Mouse (Mus musculus): ENCODE measurements around the gene Ap4s1. TPM values are rescaled to one million over a fixed set of nuclear protein-coding genes. Genes with fewer than 3 reads are reported as not detected.

Ap4s1 gene
- polyA plus RNA-seq, 1 experiment from 2014 or later, result 34.8 TPM

GRCm38 (mm10) chr12:51736807-51737206 is 46.0 kb downstream of the Ap4s1 start:
- WGBS, result 46% methylated on average over 1 of the region's 1 CpGs
- no peaks in the 10 kb centered on the region for H3K9me3 ChIP-seq
- H3K4me1 ChIP-seq, result peaks cover 25% of the 10 kb centered on the region
- no peaks in the 10 kb centered on the region for H3K27me3 ChIP-seq
- no peak overlapping the region for H3K27ac ChIP-seq
- no peak overlapping the region for H3K9ac ChIP-seq
- no peak overlapping the region for H3K4me2 ChIP-seq
- no peak overlapping the region for H3K4me3 ChIP-seq
- no peak for ATAC-seq (ENCODE audit: borderline replicate concordance, extremely low read depth, low FRiP score, low TSS enrichment)
- no peaks in the 10 kb centered on the region for H3K36me3 ChIP-seq

- H3K9ac ChIP-seq, result no peak overlapping the region
- H3K27me3 ChIP-seq, result no peaks in the 10 kb centered on the region
- peaks cover 37% of the 10 kb centered on the region for H3K36me3 ChIP-seq
- no peak for ATAC-seq (ENCODE audit: borderline replicate concordance, extremely low read depth, low FRiP score, low TSS enrichment)
- H3K9me3 ChIP-seq, result no peaks in the 10 kb centered on the region
- H3K4me3 ChIP-seq, result no peak overlapping the region
- no peak overlapping the region for H3K27ac ChIP-seq
- peaks cover under 1% of the 10 kb centered on the region; the same call in 1 of the 2 replicates for H3K4me1 ChIP-seq
- WGBS, result 84% methylated on average over 6 of the region's 6 CpGs
- no peak overlapping the region for H3K4me2 ChIP-seq
These were observed 50.9 kb downstream of the Ap4s1 start for GRCm38 (mm10) chr12:51741690-51742089.

GRCm38 (mm10) chr12:51744957-51745356 is 54.1 kb downstream of the Ap4s1 start:
- Histone ChIP-seq H3K27me3 (no peaks in the 10 kb centered on the region), H3K4me2 (no peak overlapping the region), H3K36me3 (peaks cover 63% of the 10 kb centered on the region), H3K9me3 (no peaks in the 10 kb centered on the region), H3K9ac (no peak overlapping the region), H3K4me3 (no peak overlapping the region), H3K4me1 (no peaks in the 10 kb centered on the region), H3K27ac (no peak overlapping the region)
- WGBS, result 57% methylated on average over 6 of the region's 6 CpGs
- no peak for ATAC-seq (ENCODE audit: borderline replicate concordance, extremely low read depth, low FRiP score, low TSS enrichment)

GRCm38 (mm10) chr12:51747348-51747747 is 56.5 kb downstream of the Ap4s1 start:
- Histone ChIP-seq H3K27me3 (no peaks in the 10 kb centered on the region), H3K4me3 (no peak overlapping the region), H3K27ac (no peak overlapping the region), H3K4me2 (no peak overlapping the region), H3K9ac (no peak overlapping the region), H3K4me1 (no peaks in the 10 kb centered on the region), H3K36me3 (peaks cover 83% of the 10 kb centered on the region), H3K9me3 (no peaks in the 10 kb centered on the region)
- WGBS, result 87% methylated on average over 2 of the region's 2 CpGs
- no peak for ATAC-seq (ENCODE audit: borderline replicate concordance, extremely low read depth, low FRiP score, low TSS enrichment)

GRCm38 (mm10) chr12:51755938-51756598 is 65.2 kb downstream of the Ap4s1 start:
- Histone ChIP-seq H3K9ac (no peak overlapping the region), H3K27ac (no peak overlapping the region), H3K4me2 (no peak overlapping the region), H3K4me1 (no peaks in the 10 kb centered on the region), H3K27me3 (no peaks in the 10 kb centered on the region), H3K9me3 (no peaks in the 10 kb centered on the region), H3K36me3 (peaks cover 78% of the 10 kb centered on the region), H3K4me3 (no peak overlapping the region)
- no peak for ATAC-seq (ENCODE audit: borderline replicate concordance, extremely low read depth, low FRiP score, low TSS enrichment)
- 93% methylated on average over 12 of the region's 12 CpGs for WGBS

GRCm38 (mm10) chr12:51756599-51756961 is 65.7 kb downstream of the Ap4s1 start:
- H3K4me1 ChIP-seq, result no peaks in the 10 kb centered on the region
- H3K4me3 ChIP-seq, result no peak overlapping the region
- no peak overlapping the region for H3K4me2 ChIP-seq
- no peaks in the 10 kb centered on the region for H3K9me3 ChIP-seq
- H3K36me3 ChIP-seq, result peaks cover 76% of the 10 kb centered on the region
- H3K27ac ChIP-seq, result no peak overlapping the region
- H3K9ac ChIP-seq, result no peak overlapping the region
- no peak for ATAC-seq (ENCODE audit: borderline replicate concordance, extremely low read depth, low FRiP score, low TSS enrichment)
- no peaks in the 10 kb centered on the region for H3K27me3 ChIP-seq

GRCm38 (mm10) chr12:51759374-51759773 is 68.5 kb downstream of the Ap4s1 start:
- no peak overlapping the region for H3K9ac ChIP-seq
- H3K27me3 ChIP-seq, result no peaks in the 10 kb centered on the region
- H3K4me2 ChIP-seq, result no peak overlapping the region
- no peaks in the 10 kb centered on the region for H3K9me3 ChIP-seq
- WGBS, result 90% methylated on average over 3 of the region's 3 CpGs
- peaks cover 74% of the 10 kb centered on the region for H3K36me3 ChIP-seq
- no peaks in the 10 kb centered on the region for H3K4me1 ChIP-seq
- no peak for ATAC-seq (ENCODE audit: borderline replicate concordance, extremely low read depth, low FRiP score, low TSS enrichment)
- no peak overlapping the region for H3K27ac ChIP-seq
- H3K4me3 ChIP-seq, result no peak overlapping the region

- ATAC-seq (ENCODE audit: borderline replicate concordance, extremely low read depth, low FRiP score, low TSS enrichment), result no peak
- Histone ChIP-seq H3K27me3 (no peaks in the 10 kb centered on the region), H3K36me3 (peaks cover 63% of the 10 kb centered on the region), H3K27ac (no peak overlapping the region), H3K9ac (no peak overlapping the region), H3K4me3 (no peak overlapping the region), H3K4me2 (no peak overlapping the region), H3K9me3 (no peaks in the 10 kb centered on the region), H3K4me1 (no peaks in the 10 kb centered on the region)
- 67% methylated on average over 4 of the region's 4 CpGs for WGBS
These were observed 76.6 kb downstream of the Ap4s1 start for GRCm38 (mm10) chr12:51767454-51767853.

GRCm38 (mm10) chr12:51768702-51769101 is 77.9 kb downstream of the Ap4s1 start:
- H3K9ac ChIP-seq, result no peak overlapping the region
- H3K4me3 ChIP-seq, result no peak overlapping the region
- peaks cover 56% of the 10 kb centered on the region for H3K36me3 ChIP-seq
- 92% methylated on average over 15 of the region's 15 CpGs for whole genome bisulfite sequencing
- H3K9me3 ChIP-seq, result no peaks in the 10 kb centered on the region
- no peak overlapping the region for H3K4me2 ChIP-seq
- ATAC-seq (ENCODE audit: borderline replicate concordance, extremely low read depth, low FRiP score, low TSS enrichment), result no peak
- no peaks in the 10 kb centered on the region for H3K4me1 ChIP-seq
- no peaks in the 10 kb centered on the region for H3K27me3 ChIP-seq
- H3K27ac ChIP-seq, result no peak overlapping the region

- no peaks in the 10 kb centered on the region for H3K4me1 ChIP-seq
- H3K4me2 ChIP-seq, result no peak overlapping the region
- H3K9me3 ChIP-seq, result no peaks in the 10 kb centered on the region
- H3K27me3 ChIP-seq, result no peaks in the 10 kb centered on the region
- no peak overlapping the region for H3K4me3 ChIP-seq
- WGBS, result 93% methylated on average over 7 of the region's 7 CpGs
- ATAC-seq (ENCODE audit: borderline replicate concordance, extremely low read depth, low FRiP score, low TSS enrichment), result no peak
- H3K36me3 ChIP-seq, result peaks cover 70% of the 10 kb centered on the region
- H3K9ac ChIP-seq, result no peak overlapping the region
- H3K27ac ChIP-seq, result no peak overlapping the region
These were observed 94.0 kb downstream of the Ap4s1 start for GRCm38 (mm10) chr12:51784842-51785241.

Other genes starting within 250 kb of the Ap4s1 start
- gene Coch, start 97.7 kb upstream of the Ap4s1 start, polyA plus RNA-seq (2015; fragmentation: Nextera tagmentation; extraction: Ambion mirVana), result 0.70 and 0.90 TPM in 2 replicates
- gene Strn3, start 864 bp downstream of the Ap4s1 start, polyA plus RNA-seq (2015; fragmentation: Nextera tagmentation; extraction: Ambion mirVana), result 40.7 and 43.5 TPM in 2 replicates
- gene Hectd1, start 138.5 kb downstream of the Ap4s1 start, polyA plus RNA-seq (2015; fragmentation: Nextera tagmentation; extraction: Ambion mirVana), result 34.2 and 39.0 TPM in 2 replicates